8 mouse cellular contexts compared by ENCODE assay signal in genomic region chr11:98393317-98393716, GRCm38 (mm10). TPM values are rescaled to one million over a fixed set of nuclear protein-coding genes. Genes with fewer than 3 reads are reported as not detected.
DNase-seq lines count a peak whose midpoint lies in the region.

No protein-coding gene starts in this region.

- no peak overlapping the region for H3K4me3 ChIP-seq in midbrain, embryonic 10.5 days

- peaks cover 45% of the 10 kb centered on the region for H3K27me3 ChIP-seq in midbrain, embryonic 10.5 days (ENCODE audit: low read depth, poor library complexity, severe bottlenecking)

- H3K9me3 ChIP-seq in midbrain, embryonic 10.5 days (replicated peaks): no peaks in the 10 kb centered on the region

- 77% methylated on average over 6 of the region's 6 CpGs for WGBS in midbrain, embryonic 10.5 days

- H3K36me3 ChIP-seq in midbrain, embryonic 10.5 days: no peaks in the 10 kb centered on the region

- no peak overlapping the region for H3K27ac ChIP-seq in midbrain, embryonic 10.5 days (replicated peaks)

- H3K4me1 ChIP-seq in midbrain, embryonic 10.5 days: peaks cover 34% of the 10 kb centered on the region

- peak; percentile 72 for DNase-seq in adrenal gland, postnatal 14 days
- DNase-seq in adrenal gland, adult 18-20 months (ENCODE audit: low spot score in 2 of 2): no peak
- peak; percentile 66 for DNase-seq in retina, postnatal 1 day
- no peak for DNase-seq in retina, embryonic 14.5 days (ENCODE audit: low spot score)
- peak; percentile 79 for DNase-seq in liver
- peak; percentile 27 to 59 for DNase-seq in spleen, postnatal 14 days (ENCODE audit: low spot score in 2 of 2)
- DNase-seq in midbrain, embryonic 10.5 days (ENCODE audit: low spot score): no peak
- no peak for DNase-seq in layer of hippocampus, adult 9-10 months (ENCODE audit: low spot score)

RNA-seq across cellular contexts. Expression of gene Pgap3, which starts 7.0 kb away (rescaled TPM):
- 5.3 and 5.9 TPM in 2 replicates for total RNA-seq in adrenal gland, postnatal 14 days (2021)
- total RNA-seq in adrenal gland, adult 18-20 months (2021): 1 to 10 TPM; 5.3 to 6.2 TPM
- 8.8 and 10.1 TPM in 2 replicates for polyA plus RNA-seq in midbrain, embryonic 10.5 days (2016; fragmentation: Nextera tagmentation; extraction: Ambion mirVana)

RNA-seq across cellular contexts. Expression of gene Pnmt, which starts 7.1 kb away (rescaled TPM):
- total RNA-seq in adrenal gland, postnatal 14 days (2021): 687 and 769 TPM in 2 replicates
- total RNA-seq in adrenal gland, adult 18-20 months (2021): 100 to 1,000 TPM; 313 to 497 TPM
- polyA plus RNA-seq in midbrain, embryonic 10.5 days (2016; fragmentation: Nextera tagmentation; extraction: Ambion mirVana): not detected in 2 replicates

RNA-seq across cellular contexts. Expression of gene Tcap, which starts 9.7 kb away (rescaled TPM):
- total RNA-seq in adrenal gland, postnatal 14 days (2021): 0.48 and 0.53 TPM in 2 replicates
- 1 to 10 TPM in 1 of 2 experiments, not detected in 1; 3.5 TPM for total RNA-seq in adrenal gland, adult 18-20 months (2021)
- polyA plus RNA-seq in midbrain, embryonic 10.5 days (2016; fragmentation: Nextera tagmentation; extraction: Ambion mirVana): 0.19 TPM in 1 of 2 replicates, not detected in the other

RNA-seq across cellular contexts. Expression of gene Erbb2, which starts 19.0 kb away (rescaled TPM):
- total RNA-seq in adrenal gland, postnatal 14 days (2021): 5.9 and 6.8 TPM in 2 replicates
- 1 to 10 TPM; 2.5 to 3.4 TPM for total RNA-seq in adrenal gland, adult 18-20 months (2021)
- 21.8 and 22.4 TPM in 2 replicates for polyA plus RNA-seq in midbrain, embryonic 10.5 days (2016; fragmentation: Nextera tagmentation; extraction: Ambion mirVana)

RNA-seq across cellular contexts. Expression of gene Stard3, which starts 35.1 kb away (rescaled TPM):
- 21.5 and 22.7 TPM in 2 replicates for total RNA-seq in adrenal gland, postnatal 14 days (2021)
- 10 to 100 TPM; 23.4 to 24.4 TPM for total RNA-seq in adrenal gland, adult 18-20 months (2021)
- 54.5 and 55.6 TPM in 2 replicates for polyA plus RNA-seq in midbrain, embryonic 10.5 days (2016; fragmentation: Nextera tagmentation; extraction: Ambion mirVana)

Comparison
In these comparisons a context has a peak if more than half of its experiments do, and no peak if none do; other contexts are left out.
1. DNase-seq: peak in adrenal gland, postnatal 14 days (single experiment), retina, postnatal 1 day (single experiment), liver (single experiment) and spleen, postnatal 14 days (2 of 2); none in adrenal gland, adult 18-20 months (0 of 2), retina, embryonic 14.5 days (single experiment), midbrain, embryonic 10.5 days (single experiment) and layer of hippocampus, adult 9-10 months (single experiment).